Mouse (Mus musculus) naive thymus-derived CD4-positive, alpha-beta T cell, adult 2 months (primary cell): ENCODE measurements around the gene Vmn2r104.

ENCODE experiments used
- DNase-seq: peaks from one replicate; pipeline ENCODE4 v3.0.0-alpha.2; 2011; ENCODE audit warnings: low read depth

Vmn2r104 gene

DNA sequence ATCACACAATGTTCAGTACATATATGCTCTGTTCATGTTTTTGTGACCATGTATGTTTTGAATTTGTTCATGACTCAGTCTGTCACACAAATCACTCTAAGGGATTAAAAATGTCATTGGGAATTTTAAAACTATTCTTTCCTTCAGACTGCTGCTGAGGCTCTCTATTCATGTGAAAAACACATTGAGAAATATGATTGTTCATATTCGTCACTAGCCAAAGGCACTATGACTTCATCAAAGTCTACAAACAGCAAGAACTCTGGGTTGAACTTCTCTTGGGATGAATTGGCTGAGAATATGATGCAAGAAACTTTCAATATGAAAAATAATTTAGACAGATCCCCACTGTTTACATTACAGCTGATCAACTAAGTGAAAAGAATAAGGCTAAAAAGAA is at the start of gene Vmn2r104:
Gene Vmn2r104, minus strand, starts transcription at position 101 of the 400 bp plus-strand sequence.
- no peak for DNase-seq

DNA sequence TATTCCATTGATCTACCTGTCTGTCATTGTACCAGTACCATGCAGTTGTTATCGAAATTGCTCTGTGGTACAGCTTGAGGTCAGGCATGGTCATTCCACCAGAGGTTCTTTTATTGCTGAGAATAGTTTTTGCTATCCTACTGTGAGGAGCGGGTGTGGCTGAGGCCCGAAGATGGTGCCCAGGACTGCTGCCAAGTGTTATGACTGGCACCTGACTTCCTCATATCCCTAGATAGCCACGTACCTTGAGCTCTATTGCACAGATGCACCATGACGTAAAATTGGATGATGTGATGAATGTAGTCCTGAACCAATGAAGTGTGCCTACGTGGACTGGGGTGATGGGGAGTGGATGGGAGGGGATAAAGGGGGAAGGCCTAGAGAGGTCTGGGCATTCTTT is 26.0 kb upstream of the Vmn2r104 start:
- DNase-seq = no peak

DNA sequence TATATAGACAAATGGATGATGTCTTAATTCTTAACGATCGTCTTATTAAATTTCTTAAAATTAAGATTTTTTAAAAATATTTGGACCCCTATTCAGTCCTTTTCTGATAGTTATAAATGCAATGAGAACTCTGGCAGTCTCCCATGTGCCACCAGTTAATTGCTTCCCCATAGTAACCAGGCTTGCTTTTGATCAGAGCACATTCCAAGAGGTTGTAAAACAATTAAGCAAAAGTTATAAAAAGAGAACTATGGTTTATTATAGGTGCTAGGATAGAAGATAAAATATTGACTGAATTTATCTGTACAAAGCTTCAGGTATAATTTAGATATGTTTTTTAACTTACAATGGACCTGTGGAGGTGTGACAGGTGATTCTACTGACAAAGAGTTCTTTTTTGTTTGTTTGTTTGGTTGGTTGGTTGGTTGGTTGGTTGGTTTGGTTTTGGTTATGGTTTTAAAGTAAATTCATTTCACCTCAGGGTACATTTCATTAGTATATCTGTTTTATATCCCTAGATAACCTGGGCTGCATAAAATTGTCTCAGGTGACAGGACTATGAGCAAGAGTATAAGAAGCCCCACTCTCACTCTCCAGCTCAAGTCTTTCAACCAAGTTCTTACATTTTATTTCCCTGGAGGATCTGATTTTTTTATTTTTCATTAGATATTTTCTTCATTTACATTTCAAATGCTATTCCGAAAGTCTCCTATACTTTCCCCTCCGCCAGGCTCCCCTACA is 23.7 kb upstream of the Vmn2r104 start:
- no peak for DNase-seq
